Mouse (Mus musculus) mouse trophoblast stem cell (cell line): ENCODE measurements around the gene Cmtm6.

Source experiments
- in situ Hi-C, 2 experiments: fragments of 300-500 bp; cut with MseI, MboI; formaldehyde crosslinking; loops; 2 replicates in 1 of 2; 3 replicates in 1 of 2; pipeline ENCODE4 v1.15.1; 2025

The Cmtm6 gene

DNA sequence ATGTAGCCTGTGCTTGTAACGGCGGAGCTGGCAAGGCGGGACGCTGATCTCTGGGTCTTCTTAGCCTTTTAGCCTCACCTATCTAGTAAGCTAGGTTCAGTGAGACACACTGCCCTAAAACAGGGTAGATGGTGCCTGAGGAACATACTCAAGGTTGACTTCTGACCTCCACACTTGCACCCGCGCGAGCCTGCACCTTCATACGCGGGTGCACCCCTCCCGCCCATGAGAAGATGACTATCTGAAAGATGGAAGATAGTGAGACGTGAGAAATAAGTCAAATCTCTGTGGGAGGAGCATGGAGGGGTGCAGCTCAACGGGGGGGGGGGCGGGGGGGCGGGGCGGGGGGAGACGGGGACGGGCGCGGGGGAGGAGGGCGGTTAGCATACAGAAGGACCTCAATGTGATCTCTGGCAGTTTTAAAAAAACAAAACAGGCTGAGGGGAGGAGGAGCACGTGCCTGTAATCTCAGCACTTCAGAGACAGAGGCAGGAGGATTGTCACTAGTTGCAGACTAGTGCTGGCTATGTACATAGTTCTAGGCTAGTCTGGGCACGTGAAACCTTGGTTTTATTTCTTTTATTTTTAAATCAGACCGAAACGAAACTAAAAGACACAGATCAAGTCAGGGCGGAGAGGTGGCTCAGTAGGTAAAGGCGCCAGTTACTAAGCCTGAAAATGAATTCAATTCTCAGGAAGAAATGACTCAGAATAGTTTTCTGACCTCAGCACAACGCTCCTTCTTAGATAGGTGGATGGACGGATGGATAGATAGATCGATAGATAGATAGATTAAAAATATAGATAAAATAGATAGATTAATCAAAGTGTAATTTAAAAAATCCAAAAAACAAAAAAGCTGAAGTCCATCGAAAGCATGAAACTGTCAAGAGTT, 758 bp upstream of the Cmtm6 start:
- in situ Hi-C loops = loop anchor here in 1 of 2 experiments (10.0 kb wide), 1 partner anchor 75 kb away; no protein-coding TSS in a partner anchor

GRCm38 (mm10) chr9:114731871-114732682, 1.2 kb downstream of the Cmtm6 start:
- in situ Hi-C loops = no loop called here

GRCm38 (mm10) chr9:114733238-114733637, 2.3 kb downstream of the Cmtm6 start:
- in situ Hi-C loops = no loop called here

DNA sequence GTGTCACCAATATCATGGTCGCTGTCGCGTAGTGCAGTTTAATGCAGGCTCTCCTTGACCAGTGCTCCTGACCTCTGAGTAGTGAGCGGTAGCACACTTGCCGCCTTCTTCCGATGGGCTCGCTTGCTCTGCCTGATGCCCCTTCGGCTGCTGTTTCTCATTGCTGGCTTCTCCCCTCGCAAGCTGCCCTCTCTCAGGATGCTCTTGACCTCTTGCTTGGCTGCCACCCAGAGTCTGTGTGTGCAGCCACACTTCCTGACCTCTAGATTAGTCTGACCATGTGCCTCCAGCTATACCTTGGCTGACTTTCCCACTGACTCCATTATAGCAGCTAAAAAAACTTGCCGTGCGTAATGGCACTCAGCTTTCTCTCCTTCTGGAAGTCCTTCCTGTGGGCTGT, 5.5 kb downstream of the Cmtm6 start:
- in situ Hi-C loops = no loop called here

DNA sequence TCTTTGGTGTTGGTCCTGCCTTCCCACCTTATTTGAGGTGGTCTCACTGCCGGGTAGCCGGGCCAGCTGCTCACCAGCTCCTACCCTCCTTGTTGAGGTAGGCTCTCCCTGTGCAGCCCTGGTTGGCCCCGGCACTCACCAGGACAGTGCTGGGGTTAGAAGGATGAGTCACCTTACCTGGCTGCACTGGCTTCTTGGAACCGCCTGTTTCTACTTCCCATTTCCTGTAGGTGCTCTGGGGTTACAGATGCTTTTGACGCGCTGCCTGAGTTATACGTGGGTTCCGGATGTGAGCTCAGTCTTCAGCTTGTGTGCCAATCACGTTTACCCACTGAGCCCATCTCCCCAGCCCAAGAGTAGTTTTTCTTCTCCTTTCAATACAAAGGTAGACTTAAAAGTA, 9.4 kb downstream of the Cmtm6 start:
- in situ Hi-C loops = no loop called here

DNA sequence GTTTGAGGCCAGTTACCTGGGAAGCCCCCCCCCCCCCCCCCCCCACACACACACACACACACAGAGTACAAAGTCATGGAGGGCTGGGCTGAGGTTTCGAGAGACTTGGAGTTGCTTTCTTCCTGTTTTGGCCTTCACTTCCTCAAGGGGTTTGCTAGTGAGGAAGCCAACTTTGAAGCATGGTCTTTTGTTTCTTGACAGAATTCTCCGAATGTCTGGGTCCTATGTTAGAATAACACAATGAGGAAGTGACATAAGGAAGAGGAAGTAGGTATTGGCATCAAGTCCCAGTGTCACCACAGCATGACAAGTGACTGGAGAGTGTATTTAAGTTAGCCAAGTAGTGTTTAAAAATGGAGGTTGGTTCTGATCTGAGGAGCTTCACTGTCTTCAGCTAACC, 11.8 kb downstream of the Cmtm6 start:
- in situ Hi-C loops = no loop called here

DNA sequence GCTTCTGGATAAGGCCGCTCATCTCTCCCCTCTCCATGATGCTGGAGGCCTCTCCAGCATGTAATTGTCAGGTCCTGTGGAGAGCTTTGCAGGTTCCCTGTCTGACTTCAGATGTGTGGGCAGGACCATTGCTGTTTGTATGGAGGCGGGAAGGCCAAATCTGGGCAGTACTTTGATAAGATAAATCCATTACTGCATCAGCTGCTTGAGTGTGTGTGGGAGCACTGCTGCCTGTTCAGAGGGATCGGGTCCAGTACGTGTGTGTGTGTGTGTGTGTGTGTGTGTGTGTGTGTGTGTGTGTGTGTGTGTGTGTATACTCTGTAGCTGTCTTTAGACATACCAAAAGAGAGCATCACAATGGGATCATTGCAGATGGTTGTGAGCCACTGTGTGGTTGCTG, 14.2 kb downstream of the Cmtm6 start:
- in situ Hi-C loops = no loop called here

DNA sequence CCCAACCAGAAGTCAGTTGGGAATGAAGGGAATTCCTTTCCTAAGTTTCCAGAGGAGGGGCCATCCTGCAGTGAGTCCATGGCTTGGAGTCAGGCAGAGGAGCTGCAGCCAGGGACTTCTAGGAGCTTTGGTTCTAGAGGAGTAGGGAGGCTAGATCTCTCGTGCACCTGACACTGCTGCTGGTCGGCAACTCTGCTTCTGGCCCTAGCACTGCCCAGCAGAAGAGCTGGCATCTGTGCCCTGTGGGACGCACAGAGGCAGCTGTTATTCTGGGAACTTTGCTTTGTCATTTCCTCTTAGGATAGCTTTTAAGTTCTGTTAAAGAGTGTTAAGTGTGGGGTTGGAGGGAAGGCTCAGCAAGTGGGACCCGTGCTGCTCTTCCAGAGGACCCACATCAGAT, 14.7 kb downstream of the Cmtm6 start:
- in situ Hi-C loops = no loop called here

DNA sequence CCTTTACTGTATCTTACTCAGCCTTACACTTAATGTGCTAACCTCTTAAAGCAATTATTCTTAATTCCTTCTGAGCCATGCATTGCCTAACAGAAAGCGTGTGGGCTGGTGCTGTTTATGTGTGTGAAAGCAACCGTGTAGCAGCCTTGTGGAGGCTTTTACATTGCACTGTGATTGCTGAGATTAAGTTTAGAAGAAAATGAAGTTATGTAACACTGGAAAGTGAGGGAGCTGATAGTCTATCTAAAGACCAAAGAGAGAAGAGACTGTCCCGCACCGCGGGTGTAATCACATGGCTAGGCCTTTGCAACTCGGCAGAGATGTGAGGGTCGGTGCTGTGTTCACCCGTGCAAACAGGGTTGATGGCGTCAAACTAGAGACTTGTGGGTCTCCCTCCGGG, 16.1 kb downstream of the Cmtm6 start:
- in situ Hi-C loops = no loop called here

GRCm38 (mm10) chr9:114747466-114747865, 16.6 kb downstream of the Cmtm6 start:
- in situ Hi-C loops = no loop called here

DNA sequence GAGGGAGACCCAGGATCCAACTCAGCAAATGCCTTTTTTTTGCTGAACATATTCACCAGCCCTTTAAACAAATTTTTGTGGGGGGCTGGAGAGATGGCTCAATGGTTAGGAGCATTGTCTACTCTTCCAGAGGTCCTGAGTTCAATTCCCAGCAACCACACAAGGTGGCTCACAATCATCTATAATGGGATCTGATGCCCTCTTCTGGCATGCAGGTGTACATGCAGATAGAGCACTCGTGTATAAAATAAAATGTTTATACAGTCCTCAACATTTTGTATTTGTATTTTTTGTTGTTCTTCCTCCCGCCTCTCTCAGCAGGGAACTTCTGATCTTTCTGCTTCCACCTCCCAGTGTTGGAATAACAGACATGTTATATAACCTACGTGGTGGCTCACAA, 20.7 kb downstream of the Cmtm6 start:
- in situ Hi-C loops = no loop called here

DNA sequence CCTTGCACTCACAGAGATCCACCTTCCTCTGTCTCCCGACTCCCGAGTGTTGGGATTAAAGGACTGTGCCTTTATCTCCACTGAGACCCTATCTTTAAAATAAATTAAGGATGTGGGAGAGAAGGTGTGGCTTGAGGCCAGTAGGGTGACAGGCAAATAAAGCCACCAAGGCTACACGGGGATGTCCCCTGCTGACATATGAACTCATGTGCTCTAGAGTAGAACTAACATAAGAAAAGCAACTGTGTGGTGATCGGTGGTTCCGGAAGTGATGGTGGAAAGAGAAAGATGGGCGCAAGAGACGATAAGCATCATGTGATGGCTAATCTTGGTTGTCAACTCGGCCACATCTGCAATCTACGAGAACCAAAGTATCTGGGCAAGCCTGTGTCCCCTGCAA, 21.4 kb downstream of the Cmtm6 start:
- in situ Hi-C loops = no loop called here

- in situ Hi-C loops = no loop called here
Observed at GRCm38 (mm10) chr9:114752863-114753484, 22.1 kb downstream of the Cmtm6 start.

DNA sequence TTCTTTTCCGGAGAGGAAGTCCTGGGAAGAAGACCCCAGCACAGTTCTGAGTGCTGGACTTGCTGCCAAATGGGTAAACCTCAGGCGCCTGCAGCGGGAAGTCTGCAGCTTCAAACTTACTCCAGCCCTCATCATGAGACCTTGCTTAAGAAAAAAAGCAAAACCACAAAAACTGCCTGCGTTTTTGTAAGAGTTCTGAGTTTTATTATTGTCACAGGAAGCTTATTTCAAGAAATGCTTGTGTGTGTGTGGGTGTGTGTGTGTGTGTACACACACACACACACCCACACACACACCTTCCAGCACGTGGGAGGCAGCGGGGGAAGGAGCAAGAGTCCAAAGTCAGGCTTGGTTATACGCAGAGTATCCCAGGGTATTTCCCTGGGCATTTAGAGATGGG, 27.4 kb downstream of the Cmtm6 start:
- in situ Hi-C loops = no loop called here

- in situ Hi-C loops = no loop called here
Observed at GRCm38 (mm10) chr9:114758801-114759200, 27.9 kb downstream of the Cmtm6 start.

DNA sequence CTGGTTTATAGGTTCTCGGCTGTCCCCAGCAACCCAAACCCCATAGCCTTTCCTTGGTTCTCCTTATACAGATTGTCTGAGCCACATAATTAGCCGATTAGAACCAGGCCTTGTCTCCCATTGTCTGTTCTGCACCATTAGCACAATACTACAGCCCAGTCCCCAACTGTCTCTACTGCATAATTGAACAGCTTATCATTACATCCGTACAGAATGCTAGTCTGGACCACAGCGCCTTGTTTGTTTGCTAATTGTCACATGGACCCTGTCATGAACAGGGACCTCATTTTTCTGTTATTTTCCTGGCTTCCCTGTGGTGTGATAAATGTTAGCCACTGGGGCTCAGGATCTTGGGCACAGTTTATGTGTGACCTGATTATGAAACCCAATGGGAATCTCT, 29.0 kb downstream of the Cmtm6 start:
- in situ Hi-C loops = no loop called here

DNA sequence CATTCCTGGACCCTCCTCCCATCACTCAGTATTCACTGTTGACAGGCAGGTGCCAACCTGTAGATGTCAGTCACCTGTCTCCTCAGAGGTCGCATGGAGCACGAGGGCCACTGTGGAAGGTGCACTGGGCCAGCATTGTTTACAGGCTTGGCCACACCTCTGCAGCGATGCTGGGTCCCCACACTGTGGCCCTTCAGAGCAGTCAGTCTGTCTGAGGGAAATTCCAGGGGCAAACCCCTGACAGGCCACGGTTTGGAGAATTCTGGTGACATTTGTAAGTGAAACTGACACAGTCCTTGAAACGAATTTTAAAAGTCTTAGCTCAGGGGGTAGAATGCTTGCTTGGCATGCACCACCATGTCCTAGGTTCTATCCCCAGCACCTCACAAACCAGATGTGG, 29.4 kb downstream of the Cmtm6 start:
- in situ Hi-C loops = no loop called here

DNA sequence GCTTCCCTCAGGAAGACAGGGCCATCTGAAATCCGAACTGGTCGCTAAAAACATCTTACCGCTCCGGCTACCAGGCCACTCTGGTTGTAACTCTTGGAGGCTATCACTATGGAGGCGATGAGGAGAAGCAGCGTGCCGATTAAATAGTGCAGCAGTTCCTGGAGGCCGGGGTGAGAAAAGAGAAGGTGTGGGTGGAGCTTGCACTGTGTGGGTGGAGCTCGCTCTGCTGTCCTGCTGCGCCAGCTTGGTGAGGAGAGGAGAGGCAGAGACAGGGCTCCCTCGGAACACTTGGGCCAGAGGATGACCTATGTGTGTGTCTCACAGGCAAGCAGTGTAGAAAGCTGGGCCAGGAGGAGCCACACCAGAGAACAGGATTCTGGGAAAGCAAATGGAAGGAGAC, 30.9 kb downstream of the Cmtm6 start:
- in situ Hi-C loops = no loop called here

DNA sequence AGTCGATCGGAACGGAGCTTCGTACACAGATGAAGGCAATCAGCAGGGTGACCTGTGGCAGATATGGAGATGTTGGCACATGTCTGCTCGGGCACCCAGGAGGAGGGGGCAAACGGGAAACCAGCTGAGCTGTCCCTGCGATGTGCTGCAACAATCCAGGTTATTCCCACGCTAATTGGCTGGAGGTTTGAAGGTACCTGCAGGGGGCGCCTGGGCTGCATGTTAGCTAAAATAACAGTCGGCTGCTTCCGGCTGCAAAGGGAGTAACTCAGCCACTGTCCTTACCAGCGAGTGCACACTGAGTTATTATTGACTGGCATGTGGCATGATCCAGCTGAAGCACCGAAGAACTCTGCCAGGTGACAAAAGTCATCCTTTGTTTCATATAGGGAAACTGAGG, 32.4 kb downstream of the Cmtm6 start:
- in situ Hi-C loops = no loop called here

DNA sequence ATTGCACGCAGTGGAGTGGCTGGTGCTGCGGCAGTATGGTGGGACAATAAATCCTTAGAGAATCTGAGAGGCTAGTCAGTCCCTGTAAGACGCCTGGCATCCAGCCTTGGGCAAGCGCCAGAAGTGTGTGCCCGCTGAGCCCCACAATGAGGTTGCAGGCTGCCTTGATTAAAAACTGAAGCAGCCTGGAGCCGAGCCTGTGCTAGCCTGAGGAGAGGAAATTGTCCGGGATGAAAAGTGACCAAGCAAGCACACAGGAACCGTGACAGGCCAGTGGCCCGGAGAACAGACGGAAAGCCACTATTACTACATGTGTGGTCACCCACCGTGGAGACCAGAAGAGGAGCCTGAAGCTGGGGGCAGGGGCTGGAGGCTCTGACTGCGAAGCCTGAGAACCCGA, 36.1 kb downstream of the Cmtm6 start:
- in situ Hi-C loops = no loop called here

DNA sequence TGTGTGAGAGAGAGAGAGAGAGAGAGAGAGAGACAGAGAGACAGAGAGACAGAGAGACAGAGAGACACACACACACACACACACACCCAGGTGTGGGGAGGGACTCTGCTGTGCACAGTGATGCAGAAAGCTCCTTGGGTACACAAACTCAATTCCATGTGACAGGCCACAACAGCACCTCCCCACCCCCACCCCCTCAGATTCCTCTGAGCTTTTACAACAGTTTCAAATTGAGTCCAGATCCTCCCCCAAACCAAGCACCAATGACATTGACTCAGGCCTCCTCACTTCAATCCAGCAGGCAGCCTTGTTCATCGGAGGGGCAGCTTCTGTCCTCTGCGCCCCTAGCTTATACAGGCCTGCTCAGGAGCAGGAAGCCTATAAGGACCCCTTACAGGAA, 36.6 kb downstream of the Cmtm6 start:
- in situ Hi-C loops = no loop called here

GRCm38 (mm10) chr9:114768066-114768465, 37.1 kb downstream of the Cmtm6 start:
- in situ Hi-C loops = no loop called here
